Mouse (Mus musculus) neural tube, embryonic 13.5 days (tissue): ENCODE measurements around the gene Impdh1. TPM values are rescaled to one million over a fixed set of nuclear protein-coding genes. Genes with fewer than 3 reads are reported as not detected.
"Not testable (repeated sequence)": the region's sequence is repeated elsewhere in the genome, so short reads cannot be mapped to it uniquely, and the experiment has no call there.

Experiments used
- ATAC-seq: fragments of 200-750 bp; cut with Nextera tagmentation; 2 replicates; pipeline ENCODE4 v1.8.0; 2017; ENCODE audit warnings: low read depth, mild to moderate bottlenecking, moderate TSS enrichment, moderate library complexity
- H3K27ac ChIP-seq: fragments of 300-500 bp; sonication (generic); replicated peaks from 2 replicates; pipeline ENCODE4 v1.5.1; 2015; ENCODE audit warnings: moderate library complexity, mild to moderate bottlenecking, inconsistent platforms
- H3K27me3 ChIP-seq: fragments of 300-500 bp; sonication (generic); 2 replicates; pipeline ENCODE4 v1.6.1; 2015; ENCODE audit warnings: mild to moderate bottlenecking, inconsistent platforms
- H3K36me3 ChIP-seq: fragments of 300-500 bp; sonication (generic); 2 replicates; pipeline ENCODE4 v1.6.1; 2015; ENCODE audit warnings: mild to moderate bottlenecking, inconsistent platforms
- H3K4me1 ChIP-seq: fragments of 300-500 bp; sonication (generic); replicated peaks from 2 replicates; pipeline ENCODE4 v1.6.1; 2015; ENCODE audit warnings: inconsistent platforms
- H3K4me2 ChIP-seq: fragments of 300-500 bp; sonication (generic); 2 replicates; pipeline ENCODE4 v1.6.1; 2015; ENCODE audit warnings: inconsistent platforms, mild to moderate bottlenecking, moderate library complexity
- H3K4me3 ChIP-seq: fragments of 300-500 bp; sonication (generic); 2 replicates; pipeline ENCODE4 v1.5.1; 2015; ENCODE audit warnings: mild to moderate bottlenecking, inconsistent platforms
- H3K9ac ChIP-seq: fragments of 300-500 bp; sonication (generic); 2 replicates; pipeline ENCODE4 v1.6.1; 2015; ENCODE audit warnings: moderate library complexity, mild to moderate bottlenecking, inconsistent platforms
- H3K9me3 ChIP-seq: fragments of 300-500 bp; sonication (generic); 2 replicates; pipeline ENCODE4 v1.6.1; 2016; ENCODE audit warnings: inconsistent platforms
- WGBS: fragments of 180-500 bp; shearing (Covaris S2); methylation state at CpG from one replicate; pipeline ENCODE4 v1.1.7; 2015; 5-methylcytosine and 5-hydroxymethylcytosine counted together
- polyA plus RNA-seq: library from polyadenylated mRNA; unstranded; fragments of >200 nt; fragmentation: Nextera tagmentation; extraction: Ambion mirVana; gene quantifications from 2 replicates; pipeline ENCODE4 v1.2.1, GENCODE M21; 2015

Impdh1 gene
- polyA plus RNA-seq, 1 experiment from 2014 or later = 84.7 TPM

DNA sequence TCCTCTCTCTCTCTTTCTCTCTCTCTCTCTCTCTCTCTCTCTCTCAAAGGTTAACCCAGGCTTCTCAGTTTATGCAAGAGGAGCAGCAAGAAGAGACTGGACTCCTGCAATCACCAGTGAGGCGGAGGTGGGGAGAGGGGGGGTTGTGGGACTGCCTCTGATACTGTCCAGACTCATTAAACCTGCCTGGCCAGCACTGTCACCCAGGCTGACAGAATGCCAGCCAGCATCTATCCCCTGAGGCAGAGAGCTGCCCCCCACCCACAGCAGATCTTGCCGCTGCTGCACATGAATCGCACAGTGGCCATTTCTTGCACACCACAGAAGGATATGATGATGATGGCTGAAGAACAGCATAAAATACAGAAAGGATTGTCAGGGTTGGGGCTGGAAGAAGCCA, 41.1 kb downstream of the Impdh1 start:
- H3K9ac ChIP-seq = no peak overlapping the region
- 71% methylated on average over 3 of the region's 3 CpGs for WGBS
- H3K4me1 ChIP-seq = peaks cover 36% of the 10 kb centered on the region
- ATAC-seq = no peak
- no peak overlapping the region for H3K4me3 ChIP-seq
- no peak overlapping the region for H3K27ac ChIP-seq
- H3K9me3 ChIP-seq = no peaks in the 10 kb centered on the region
- H3K27me3 ChIP-seq = peaks cover 71% of the 10 kb centered on the region
- H3K36me3 ChIP-seq = no peaks in the 10 kb centered on the region
- no peak overlapping the region for H3K4me2 ChIP-seq

DNA sequence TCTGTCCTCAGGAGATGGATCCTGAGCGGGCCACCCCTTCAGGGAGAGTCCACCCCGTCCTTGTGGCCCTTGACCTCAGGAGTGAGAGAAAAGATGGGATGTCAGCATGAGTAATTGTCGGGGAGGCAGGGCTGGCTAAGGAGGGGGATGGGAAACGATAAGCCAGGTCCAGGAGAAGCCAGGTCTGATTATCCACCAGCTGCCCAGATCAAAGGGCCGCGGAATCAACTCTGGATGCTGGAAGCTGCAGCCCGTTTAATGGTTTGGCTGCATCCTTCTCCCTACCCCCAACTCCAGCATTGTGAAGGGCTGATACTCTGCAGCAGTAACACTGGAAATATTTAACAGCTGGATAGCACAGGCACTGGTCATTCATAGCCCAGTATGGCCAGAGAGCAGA, 41.8 kb downstream of the Impdh1 start:
- H3K36me3 ChIP-seq = no peaks in the 10 kb centered on the region
- peaks cover 78% of the 10 kb centered on the region for H3K27me3 ChIP-seq
- WGBS = 14% methylated on average over 7 of the region's 7 CpGs
- no peak overlapping the region for H3K9ac ChIP-seq
- no peak for ATAC-seq
- H3K4me3 ChIP-seq = no peak overlapping the region
- no peaks in the 10 kb centered on the region for H3K9me3 ChIP-seq
- H3K4me2 ChIP-seq = no peak overlapping the region
- no peak overlapping the region for H3K27ac ChIP-seq
- peaks cover 39% of the 10 kb centered on the region for H3K4me1 ChIP-seq

- H3K4me1 ChIP-seq = peaks cover 26% of the 10 kb centered on the region
- peak; percentile 64 for ATAC-seq
- no peaks in the 10 kb centered on the region for H3K36me3 ChIP-seq
- no peaks in the 10 kb centered on the region for H3K9me3 ChIP-seq
- 0% methylated on average over 38 of the region's 40 CpGs for WGBS
- peaks cover 86% of the 10 kb centered on the region for H3K27me3 ChIP-seq
- H3K27ac ChIP-seq = no peak overlapping the region
- peak overlapping the region; percentile 54 for H3K4me3 ChIP-seq
- H3K9ac ChIP-seq = peak overlapping the region; percentile 73
- H3K4me2 ChIP-seq = peak overlapping the region; percentile 87
Observed at GRCm38 (mm10) chr6:29170952-29171388, 45.2 kb downstream of the Impdh1 start.

DNA sequence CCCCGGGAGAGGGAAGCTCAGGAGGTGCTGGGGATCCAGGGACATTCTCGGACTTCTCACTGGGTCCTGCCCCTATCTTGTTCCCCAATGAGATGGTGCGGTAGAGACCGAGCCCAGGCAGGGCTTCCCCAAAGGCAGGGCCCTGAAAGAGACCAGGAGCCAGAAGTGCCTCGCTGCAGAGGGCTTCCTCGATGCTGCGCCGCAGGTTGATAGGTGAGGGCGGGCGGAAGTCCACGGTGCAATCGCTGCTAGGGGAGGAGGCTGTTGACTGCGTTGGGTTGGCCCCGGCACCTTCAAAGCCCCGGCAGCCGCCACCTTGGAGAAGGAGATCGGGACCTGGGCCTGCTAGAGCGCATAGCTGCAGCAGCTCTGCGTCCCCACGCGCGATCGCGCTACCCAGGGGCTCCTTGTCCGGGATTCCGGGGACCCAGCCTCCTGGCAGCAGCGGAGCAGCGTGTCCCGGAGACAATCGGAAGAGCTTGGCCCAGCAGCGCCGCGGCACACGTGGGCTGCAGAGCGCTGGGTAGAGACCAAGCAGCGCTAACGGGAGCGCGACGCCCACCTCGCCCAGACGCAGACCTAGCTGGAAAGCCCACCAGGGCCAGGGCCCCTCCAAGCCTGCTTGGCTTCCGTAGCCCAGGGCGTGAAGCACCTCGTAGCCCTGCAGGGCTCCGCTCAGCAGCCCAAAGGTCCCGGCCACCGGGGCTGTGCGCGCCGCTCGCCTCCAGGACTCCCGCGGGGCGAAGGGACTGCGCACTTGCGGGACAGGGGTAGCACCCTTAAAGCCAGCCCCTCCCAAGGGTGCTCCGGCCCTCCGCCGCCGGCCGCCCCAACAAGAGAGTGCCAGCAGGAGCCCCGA, 45.9 kb downstream of the Impdh1 start:
- Histone ChIP-seq H3K4me2 (peak overlapping the region; percentile 87), H3K27me3 (peaks cover 79% of the 10 kb centered on the region)

DNA sequence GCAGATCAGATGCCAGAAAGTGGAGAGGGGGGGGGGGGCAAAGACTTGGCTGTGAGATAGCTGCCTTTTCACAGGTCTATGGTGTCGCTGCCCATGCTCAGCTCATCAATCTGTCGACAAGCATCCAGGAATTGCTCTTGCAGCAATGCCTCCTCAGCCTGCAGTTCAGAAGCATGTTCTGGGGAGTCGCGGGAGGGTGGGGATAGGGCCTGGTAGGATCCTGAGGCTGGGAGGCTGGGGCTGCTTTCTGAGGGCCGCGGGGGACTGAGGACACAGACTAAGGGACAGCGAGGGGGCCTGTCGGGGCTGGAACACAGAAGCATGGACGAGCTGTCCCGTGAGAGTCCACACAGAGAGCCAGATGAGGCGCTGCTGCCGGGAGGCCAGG, 46.5 kb downstream of the Impdh1 start:
- H3K4me3 ChIP-seq = peak overlapping the region; percentile 54
- H3K27me3 ChIP-seq = peaks cover 73% of the 10 kb centered on the region
- no peak overlapping the region for H3K27ac ChIP-seq
- ATAC-seq = no peak
- H3K4me1 ChIP-seq = peaks cover 29% of the 10 kb centered on the region
- 4% methylated on average over 12 of the region's 12 CpGs for WGBS
- H3K9ac ChIP-seq = peak overlapping the region; percentile 73; the same call in 1 of the 2 replicates
- H3K36me3 ChIP-seq = no peaks in the 10 kb centered on the region
- H3K9me3 ChIP-seq = no peaks in the 10 kb centered on the region
- H3K4me2 ChIP-seq = peak overlapping the region; percentile 87

More for the DNA sequence above, 45.9 kb downstream of the Impdh1 start:
- no peaks in the 10 kb centered on the region for H3K9me3 ChIP-seq
- peak overlapping the region; percentile 73 for H3K9ac ChIP-seq
- peak; percentile 66 for ATAC-seq
- H3K27ac ChIP-seq = no peak overlapping the region
- peak overlapping the region; percentile 54 for H3K4me3 ChIP-seq
- H3K4me1 ChIP-seq = peaks cover 26% of the 10 kb centered on the region
- H3K36me3 ChIP-seq = no peaks in the 10 kb centered on the region
- WGBS = under 1% methylated on average over 59 of the region's 63 CpGs

DNA sequence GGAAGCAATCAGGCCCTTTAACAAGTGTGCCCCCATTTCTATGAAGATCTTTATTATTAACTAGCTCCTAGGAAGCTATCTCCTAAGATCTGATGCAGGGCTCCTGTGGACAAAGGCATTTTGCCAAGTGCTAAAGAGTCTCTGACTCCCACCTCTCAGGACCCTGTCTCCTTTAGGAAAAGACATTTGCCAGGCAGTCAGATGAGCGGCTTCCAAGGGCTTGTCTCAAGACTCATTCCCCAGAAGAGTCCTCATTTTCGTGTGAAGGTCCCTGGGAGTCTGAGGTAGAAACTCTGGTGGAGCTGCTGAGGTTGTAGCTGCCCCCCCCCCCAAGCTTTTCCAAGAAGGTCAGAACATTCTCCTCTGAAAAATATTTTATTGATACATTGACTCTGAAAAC, 47.3 kb downstream of the Impdh1 start:
- no peak overlapping the region for H3K4me2 ChIP-seq
- no peak overlapping the region for H3K4me3 ChIP-seq
- no peaks in the 10 kb centered on the region for H3K9me3 ChIP-seq
- peaks cover 32% of the 10 kb centered on the region for H3K4me1 ChIP-seq
- peaks cover 65% of the 10 kb centered on the region for H3K27me3 ChIP-seq
- 53% methylated on average over 2 of the region's 2 CpGs for WGBS
- H3K36me3 ChIP-seq = no peaks in the 10 kb centered on the region
- ATAC-seq = no peak
- H3K27ac ChIP-seq = no peak overlapping the region
- H3K9ac ChIP-seq = no peak overlapping the region

GRCm38 (mm10) chr6:29166196-29166595, 50.0 kb downstream of the Impdh1 start:
- H3K4me1 ChIP-seq = peaks cover 42% of the 10 kb centered on the region
- ATAC-seq = peak; percentile 34
- no peaks in the 10 kb centered on the region for H3K9me3 ChIP-seq
- no peak overlapping the region for H3K4me2 ChIP-seq
- H3K4me3 ChIP-seq = no peak overlapping the region
- peak overlapping the region; percentile 23 for H3K27ac ChIP-seq
- peaks cover 42% of the 10 kb centered on the region for H3K27me3 ChIP-seq
- WGBS = 16% methylated on average over 1 of the region's 1 CpGs
- H3K36me3 ChIP-seq = no peaks in the 10 kb centered on the region
- H3K9ac ChIP-seq = no peak overlapping the region

GRCm38 (mm10) chr6:29164314-29165244, 51.6 kb downstream of the Impdh1 start, which contains the start of gene Rbm28:
Gene Rbm28 (minus strand): TSS chr6:29165006.
- Histone ChIP-seq H3K36me3 (peaks cover 9% of the 10 kb centered on the region), H3K4me3 (peak within 1 kb of the TSS; percentile 72), H3K27ac (0 out of 2 replicates have a peak within 1 kb of the TSS, but pooled peaks have one; percentile 28), H3K4me1 (peaks cover 25% of the 10 kb centered on the region), H3K9me3 (no peaks in the 10 kb centered on the region), H3K9ac (peak within 1 kb of the TSS; percentile 84), H3K27me3 (peaks cover 28% of the 10 kb centered on the region), H3K4me2 (peak within 1 kb of the TSS; percentile 90)
- 8% methylated on average over 42 of the region's 42 CpGs for WGBS
- peak; percentile 64 for ATAC-seq

DNA sequence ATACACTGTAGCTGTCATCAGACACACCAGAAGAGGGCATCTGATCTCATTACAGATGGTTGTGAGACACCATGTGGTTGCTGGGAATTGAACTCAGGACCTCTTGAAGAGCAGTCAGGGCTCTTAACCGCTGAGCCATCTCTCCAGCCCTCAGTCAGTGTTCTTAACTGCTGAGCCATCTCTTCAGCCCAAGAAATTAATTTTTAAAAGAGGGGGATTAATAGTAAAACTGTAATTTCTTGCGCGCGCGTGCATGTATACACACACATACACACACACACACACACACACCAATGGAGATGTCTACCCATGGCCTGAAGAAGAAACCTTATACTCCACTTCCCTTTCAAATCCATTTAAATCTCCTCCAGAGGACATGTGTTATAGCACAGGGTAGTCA, 54.9 kb downstream of the Impdh1 start:
- not testable (repeated sequence) for ATAC-seq, H3K27ac ChIP-seq, H3K9me3 ChIP-seq, H3K27me3 ChIP-seq, H3K4me3 ChIP-seq, H3K4me2 ChIP-seq, H3K9ac ChIP-seq
- WGBS = 96% methylated on average over 5 of the region's 5 CpGs
- Histone ChIP-seq H3K36me3 (peaks cover 42% of the 10 kb centered on the region), H3K4me1 (peaks cover 21% of the 10 kb centered on the region)

- Histone ChIP-seq H3K4me2 (no peak overlapping the region), H3K36me3 (peaks cover 47% of the 10 kb centered on the region), H3K27me3 (no peaks in the 10 kb centered on the region), H3K27ac (no peak overlapping the region), H3K9me3 (no peaks in the 10 kb centered on the region), H3K4me3 (no peak overlapping the region), H3K4me1 (peaks cover 21% of the 10 kb centered on the region), H3K9ac (no peak overlapping the region)
- whole genome bisulfite sequencing = 93% methylated on average over 2 of the region's 2 CpGs
- ATAC-seq = no peak
Observed at GRCm38 (mm10) chr6:29160786-29161185, 55.4 kb downstream of the Impdh1 start.

DNA sequence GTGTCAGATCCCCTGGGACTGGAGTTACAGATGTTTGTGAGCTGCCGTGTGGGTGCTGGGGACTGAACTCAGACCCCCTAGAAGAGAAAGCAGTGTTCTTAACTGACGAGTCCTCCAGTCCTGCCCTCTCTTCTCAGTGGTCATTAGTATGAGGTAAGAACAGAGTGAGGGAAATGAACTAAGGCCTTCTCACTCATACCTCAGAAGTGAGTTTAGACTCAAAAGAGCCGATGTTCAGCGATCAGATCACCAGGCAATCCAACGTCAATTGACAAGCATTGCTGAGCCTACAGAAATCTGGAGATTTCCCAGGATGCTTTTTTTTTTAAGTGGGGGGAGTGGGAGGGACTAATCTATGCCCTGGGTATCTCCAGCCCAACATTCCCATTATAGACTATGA, 59.8 kb downstream of the Impdh1 start:
- Histone ChIP-seq H3K27me3 (no peaks in the 10 kb centered on the region), H3K9me3 (no peaks in the 10 kb centered on the region), H3K4me2 (no peak overlapping the region), H3K36me3 (peaks cover 85% of the 10 kb centered on the region), H3K27ac (no peak overlapping the region), H3K4me3 (no peak overlapping the region), H3K4me1 (no peaks in the 10 kb centered on the region), H3K9ac (no peak overlapping the region)
- no peak for ATAC-seq
- WGBS = 95% methylated on average over 5 of the region's 5 CpGs
